Mouse (Mus musculus) embryonic facial prominence, embryonic 12.5 days (tissue): ENCODE results near the gene Srsf5. TPM values are rescaled to one million over a fixed set of nuclear protein-coding genes. Genes with fewer than 3 reads are reported as not detected.
"Not testable (repeated sequence)": the region's sequence is repeated elsewhere in the genome, so short reads cannot be mapped to it uniquely, and the experiment has no call there.

Experiments used
- ATAC-seq: fragments of 200-750 bp; cut with Nextera tagmentation; 2 replicates; pipeline ENCODE4 v1.8.0; 2017; ENCODE audit not compliant: insufficient number of reproducible peaks, insufficient read depth, low FRiP score, low TSS enrichment
- H3K27ac ChIP-seq: fragments of 300-500 bp; sonication (generic); 2 replicates; pipeline ENCODE4 v1.5.1; 2016; ENCODE audit warnings: mild to moderate bottlenecking
- H3K27me3 ChIP-seq: fragments of 300-500 bp; sonication (generic); 2 replicates; pipeline ENCODE4 v1.6.1; 2016; ENCODE audit warnings: mild to moderate bottlenecking, moderate library complexity
- H3K36me3 ChIP-seq: fragments of 300-500 bp; sonication (generic); 2 replicates; pipeline ENCODE4 v1.6.1; 2016; ENCODE audit warnings: mild to moderate bottlenecking
- H3K4me1 ChIP-seq: fragments of 300-500 bp; sonication (generic); 2 replicates; pipeline ENCODE4 v1.6.1; 2016
- H3K4me2 ChIP-seq: fragments of 300-500 bp; sonication (generic); replicated peaks from 2 replicates; pipeline ENCODE4 v1.6.1; 2016; ENCODE audit warnings: mild to moderate bottlenecking, moderate library complexity
- H3K4me3 ChIP-seq: fragments of 300-500 bp; sonication (generic); 2 replicates; pipeline ENCODE4 v1.5.1; 2016; ENCODE audit warnings: mild to moderate bottlenecking
- H3K9ac ChIP-seq: fragments of 300-500 bp; sonication (generic); 2 replicates; pipeline ENCODE4 v1.6.1; 2016; ENCODE audit warnings: mild to moderate bottlenecking, moderate library complexity
- H3K9me3 ChIP-seq: fragments of 300-500 bp; sonication (generic); 2 replicates; pipeline ENCODE4 v1.6.1; 2016; ENCODE audit warnings: mild to moderate bottlenecking, moderate library complexity
- WGBS: fragments of 180-500 bp; shearing (Covaris S2); methylation state at CpG from one replicate; pipeline ENCODE4 v1.1.7; 2016; 5-methylcytosine and 5-hydroxymethylcytosine counted together
- polyA plus RNA-seq: library from polyadenylated mRNA; unstranded; fragments of >200 nt; fragmentation: Nextera tagmentation; extraction: Ambion mirVana; gene quantifications from 2 replicates; pipeline ENCODE4 v1.2.1, GENCODE M21; 2016

Gene Srsf5
- polyA plus RNA-seq, 1 experiment from 2014 or later, result 694 TPM

DNA sequence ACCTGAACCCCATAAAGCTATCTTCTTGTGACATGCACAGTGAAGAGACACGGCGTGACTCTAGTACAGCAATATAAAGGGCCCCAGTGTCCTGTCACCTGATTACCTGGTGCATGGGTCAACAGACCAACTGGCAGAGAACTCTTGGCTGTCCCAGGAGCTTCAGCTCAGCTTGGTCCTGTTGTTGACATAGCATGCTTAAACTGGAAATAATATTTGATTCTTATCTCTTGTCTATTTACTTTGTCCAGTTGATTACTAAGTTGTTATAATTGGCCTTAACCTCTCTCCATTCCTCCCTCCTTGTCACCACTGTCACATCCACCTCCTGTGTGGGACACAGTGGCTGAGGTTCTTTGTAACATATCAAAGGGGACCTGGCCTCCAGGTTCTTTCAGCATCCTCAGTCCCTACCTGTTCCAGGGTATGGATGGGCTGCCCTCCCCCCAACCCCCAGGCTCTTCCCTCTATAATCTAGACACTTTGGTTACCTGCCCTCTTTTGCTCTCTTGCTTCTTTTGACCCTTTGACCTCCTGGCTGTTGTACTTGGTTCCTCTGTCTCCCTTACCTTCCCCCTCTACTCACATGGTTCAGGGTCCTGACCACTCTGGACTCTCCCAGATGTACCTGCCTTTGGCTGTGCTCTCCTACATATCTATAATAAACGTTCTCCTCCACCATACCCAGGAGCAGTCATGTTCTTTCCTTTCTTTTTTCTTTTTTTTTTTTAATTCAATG lies 13.7 kb upstream of the Srsf5 start:
- H3K9me3 ChIP-seq, result no peaks in the 10 kb centered on the region
- H3K27ac ChIP-seq, result no peak overlapping the region
- H3K4me1 ChIP-seq, result no peaks in the 10 kb centered on the region
- H3K27me3 ChIP-seq, result no peaks in the 10 kb centered on the region
- H3K4me2 ChIP-seq, result no peak overlapping the region
- no peak for ATAC-seq
- H3K36me3 ChIP-seq, result no peaks in the 10 kb centered on the region
- no peak overlapping the region for H3K4me3 ChIP-seq
- H3K9ac ChIP-seq, result no peak overlapping the region
- 84% methylated on average over 3 of the region's 3 CpGs for WGBS

DNA sequence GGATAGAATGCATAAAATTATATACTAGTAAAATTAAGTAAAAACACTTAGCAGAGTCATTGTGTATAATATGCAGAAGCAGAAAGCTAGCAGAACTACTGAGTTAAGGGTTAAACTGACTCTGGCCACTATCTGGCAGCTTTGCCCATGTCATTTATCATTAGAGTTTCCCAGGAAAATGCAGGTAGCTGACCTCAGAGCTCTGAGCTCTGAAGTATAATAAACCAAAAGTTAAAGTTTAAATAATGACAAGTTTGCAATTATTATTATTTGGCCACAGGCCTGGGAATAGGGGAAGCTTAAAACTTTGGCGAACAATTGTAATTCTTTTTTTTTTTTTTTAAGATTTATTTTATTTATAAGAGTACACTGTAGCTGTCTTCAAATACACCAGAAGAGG lies 12.4 kb upstream of the Srsf5 start:
- Histone ChIP-seq H3K9me3 (no peaks in the 10 kb centered on the region), H3K4me2 (no peak overlapping the region)

DNA sequence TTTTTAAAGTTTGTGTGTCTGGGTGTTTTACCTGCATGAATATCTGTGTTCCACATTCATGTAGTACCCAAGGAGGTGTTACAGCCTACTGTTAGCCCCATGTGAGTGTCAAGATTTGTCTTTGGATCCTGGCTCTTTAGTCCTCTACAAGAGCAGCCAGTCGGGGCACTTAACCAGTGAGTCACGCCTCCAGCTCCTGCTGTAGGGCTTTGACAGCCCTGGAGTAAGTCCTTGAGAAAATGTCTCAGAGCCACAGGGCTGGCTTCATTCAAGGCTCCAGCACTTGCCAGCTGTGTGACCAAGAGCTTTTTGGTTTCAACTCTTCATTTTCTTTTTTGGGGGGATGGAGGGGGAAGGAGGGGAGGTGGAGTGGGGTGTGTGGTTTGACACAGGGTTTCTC lies 8.6 kb upstream of the Srsf5 start:
- H3K36me3 ChIP-seq, result no peaks in the 10 kb centered on the region
- H3K9ac ChIP-seq, result no peak overlapping the region
- no peak overlapping the region for H3K27ac ChIP-seq
- 64% methylated on average over 2 of the region's 2 CpGs for WGBS
- H3K4me3 ChIP-seq, result no peak overlapping the region
- H3K27me3 ChIP-seq, result no peaks in the 10 kb centered on the region
- no peak for ATAC-seq
- H3K4me2 ChIP-seq, result no peak overlapping the region
- no peaks in the 10 kb centered on the region for H3K4me1 ChIP-seq
- no peaks in the 10 kb centered on the region for H3K9me3 ChIP-seq

More for the DNA sequence above, 12.4 kb upstream of the Srsf5 start:
- Histone ChIP-seq H3K4me1 (no peaks in the 10 kb centered on the region), H3K27ac (no peak overlapping the region), H3K27me3 (no peaks in the 10 kb centered on the region), H3K9ac (no peak overlapping the region), H3K36me3 (no peaks in the 10 kb centered on the region), H3K4me3 (no peak overlapping the region)
- 95% methylated on average over 1 of the region's 1 CpGs for WGBS
- ATAC-seq, result no peak

DNA sequence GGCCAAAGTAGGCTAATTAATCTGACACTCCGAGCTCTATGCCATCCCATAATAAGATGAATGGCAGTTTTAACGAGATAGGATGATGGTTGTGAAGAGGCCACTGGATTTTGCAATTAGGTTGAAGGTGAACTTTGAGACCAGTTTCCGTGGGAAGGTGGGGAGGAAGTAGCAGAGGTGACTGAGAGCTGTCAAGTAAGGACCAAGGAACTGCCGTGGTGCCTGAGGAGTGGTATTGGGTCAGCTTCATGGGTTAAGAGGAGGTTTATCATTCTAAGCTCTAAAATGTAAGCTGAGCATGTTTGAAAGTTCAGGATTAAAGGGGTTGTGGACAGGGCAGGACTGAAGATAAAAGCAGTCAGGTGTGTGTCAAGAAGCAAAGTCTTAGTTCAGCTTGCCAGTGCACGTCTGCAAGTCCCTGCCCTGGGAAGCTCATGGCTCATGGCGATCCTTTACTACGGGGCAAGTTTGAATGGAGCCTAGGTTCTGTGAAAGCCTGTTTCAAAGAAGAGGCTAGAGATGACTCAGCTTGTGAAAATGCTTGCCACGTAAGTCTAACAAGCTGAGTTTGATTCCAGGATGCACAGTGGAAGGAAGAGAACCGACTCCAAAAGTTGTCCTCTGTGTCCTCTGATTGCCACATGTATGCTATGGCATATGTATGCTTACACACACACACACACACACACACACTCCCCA lies 7.8 kb upstream of the Srsf5 start:
- 75% methylated on average over 9 of the region's 9 CpGs for WGBS
- Histone ChIP-seq H3K4me3 (no peak overlapping the region), H3K4me1 (no peaks in the 10 kb centered on the region), H3K9ac (no peak overlapping the region), H3K27me3 (no peaks in the 10 kb centered on the region), H3K4me2 (no peak overlapping the region), H3K9me3 (no peaks in the 10 kb centered on the region), H3K36me3 (no peaks in the 10 kb centered on the region), H3K27ac (no peak overlapping the region)
- ATAC-seq, result no peak

DNA sequence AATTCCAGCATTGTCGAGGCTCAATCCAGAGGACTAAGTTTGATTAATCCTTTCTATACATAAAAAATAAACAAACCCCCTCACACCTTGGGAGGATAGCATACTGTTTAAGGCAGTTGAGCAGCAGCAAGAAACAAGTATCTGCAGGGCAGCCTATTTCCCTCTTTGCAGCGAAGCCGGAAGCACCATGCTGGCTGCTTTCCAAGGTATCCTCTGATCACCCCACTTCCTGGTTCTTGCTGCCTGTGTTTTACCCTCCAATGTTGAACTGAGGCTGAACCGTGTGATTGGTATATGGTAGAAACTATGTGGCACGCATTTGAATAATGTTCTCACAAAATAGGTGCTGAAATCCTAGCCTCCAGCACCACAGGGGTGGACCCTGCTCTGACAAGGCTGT lies 6.7 kb upstream of the Srsf5 start:
- WGBS, result 60% methylated on average over 5 of the region's 5 CpGs
- H3K27ac ChIP-seq, result no peak overlapping the region
- no peaks in the 10 kb centered on the region for H3K36me3 ChIP-seq
- ATAC-seq, result no peak
- no peaks in the 10 kb centered on the region for H3K9me3 ChIP-seq
- no peaks in the 10 kb centered on the region for H3K27me3 ChIP-seq
- no peak overlapping the region for H3K4me3 ChIP-seq
- no peak overlapping the region for H3K4me2 ChIP-seq
- H3K4me1 ChIP-seq, result no peaks in the 10 kb centered on the region
- no peak overlapping the region for H3K9ac ChIP-seq

DNA sequence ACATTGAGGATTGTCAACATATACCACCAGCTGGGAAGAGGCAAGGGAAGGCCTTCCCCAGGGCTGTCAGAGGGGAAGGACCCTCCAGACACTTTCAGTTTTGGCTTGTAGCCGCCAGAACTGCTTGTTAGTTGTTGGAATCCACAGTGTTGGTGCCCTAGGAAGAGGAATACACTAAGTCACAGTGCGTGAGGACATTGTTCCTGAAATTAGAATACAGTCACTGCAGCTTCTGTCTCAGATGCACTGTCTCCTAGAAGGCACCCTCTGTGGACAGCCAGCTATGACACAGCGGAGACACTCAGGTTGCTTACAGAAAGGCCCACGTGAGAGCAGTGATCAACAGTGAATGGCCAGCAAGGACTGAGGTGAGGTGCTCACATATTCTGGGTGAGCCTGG lies 6.1 kb upstream of the Srsf5 start:
- no peaks in the 10 kb centered on the region for H3K36me3 ChIP-seq
- H3K4me1 ChIP-seq, result no peaks in the 10 kb centered on the region
- H3K27me3 ChIP-seq, result no peaks in the 10 kb centered on the region
- no peak overlapping the region for H3K4me3 ChIP-seq
- ATAC-seq, result no peak
- WGBS, result 78% methylated on average over 4 of the region's 4 CpGs
- no peak overlapping the region for H3K27ac ChIP-seq
- H3K9me3 ChIP-seq, result no peaks in the 10 kb centered on the region
- no peak overlapping the region for H3K4me2 ChIP-seq
- H3K9ac ChIP-seq, result no peak overlapping the region

DNA sequence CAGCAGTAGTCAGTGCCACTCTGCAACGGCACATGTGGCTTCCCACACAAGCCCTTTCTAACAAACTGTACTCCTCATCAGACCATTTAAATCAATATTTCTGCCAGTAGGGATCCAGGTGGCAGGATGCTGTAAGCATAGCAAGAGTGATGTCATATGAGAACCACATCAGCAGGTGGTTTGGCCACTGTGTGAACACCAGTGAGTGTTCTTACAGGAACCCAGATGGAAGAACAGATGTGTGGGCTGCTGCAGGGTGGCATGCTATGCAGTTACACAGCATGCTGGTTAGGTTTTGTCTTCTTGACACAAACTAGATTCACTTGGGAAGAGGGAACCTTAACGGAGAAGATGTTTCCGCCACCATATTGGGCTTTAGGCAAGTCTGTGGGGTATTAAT lies 3.4 kb upstream of the Srsf5 start:
- Histone ChIP-seq H3K27ac (no peak overlapping the region), H3K9me3 (no peaks in the 10 kb centered on the region), H3K4me3 (no peak overlapping the region), H3K27me3 (no peaks in the 10 kb centered on the region), H3K9ac (no peak overlapping the region), H3K4me1 (peaks cover 4% of the 10 kb centered on the region; the same call in 1 of the 2 replicates), H3K36me3 (peaks cover 2% of the 10 kb centered on the region), H3K4me2 (no peak overlapping the region)
- no peak for ATAC-seq
- 90% methylated on average over 3 of the region's 3 CpGs for WGBS

DNA sequence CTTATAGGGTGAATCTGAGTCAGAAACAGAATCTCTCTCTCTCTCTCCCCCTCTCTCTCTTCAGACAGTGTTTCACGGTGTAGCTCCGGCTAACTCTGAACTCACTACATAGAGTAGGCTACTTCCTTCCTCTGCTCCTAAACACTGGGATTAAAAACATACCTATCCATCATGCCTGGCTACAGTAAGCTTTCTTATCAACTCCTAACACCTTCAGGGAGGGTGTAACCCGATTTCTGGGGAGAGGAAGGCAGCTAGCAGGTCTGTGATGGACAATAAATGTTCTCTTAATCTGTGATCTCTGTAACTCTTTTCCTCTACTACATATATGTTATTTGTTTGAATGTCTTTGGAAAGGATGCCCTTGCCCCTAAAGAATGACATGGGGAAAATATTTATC lies 1.9 kb upstream of the Srsf5 start:
- Histone ChIP-seq H3K4me3 (no peak overlapping the region), H3K4me2 (no peak overlapping the region), H3K27me3 (no peaks in the 10 kb centered on the region), H3K9me3 (no peaks in the 10 kb centered on the region), H3K27ac (no peak overlapping the region), H3K4me1 (peaks cover 9% of the 10 kb centered on the region; the same call in 1 of the 2 replicates), H3K9ac (no peak overlapping the region), H3K36me3 (peaks cover 14% of the 10 kb centered on the region)
- no peak for ATAC-seq
- 84% methylated on average over 3 of the region's 3 CpGs for WGBS

DNA sequence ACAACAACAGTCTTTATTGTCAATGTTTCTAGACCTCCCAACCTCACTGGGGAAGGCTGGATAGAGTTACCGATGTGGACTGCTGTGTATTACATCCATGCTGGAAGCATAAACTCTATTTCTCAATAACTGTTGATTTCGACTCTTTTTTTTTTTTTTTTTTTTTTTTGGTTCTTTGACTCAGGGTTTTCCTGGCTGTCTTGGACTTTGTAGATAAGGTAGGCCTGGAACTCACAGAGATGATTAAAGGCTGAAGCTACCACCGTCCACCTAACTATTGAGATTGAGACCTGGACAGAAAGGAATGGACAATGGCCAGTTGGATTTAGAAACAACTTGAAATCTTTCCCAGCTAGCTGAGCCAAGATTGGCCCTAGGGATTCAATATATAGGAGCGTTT lies 1.1 kb upstream of the Srsf5 start:
- Histone ChIP-seq H3K4me2 (no peak overlapping the region), H3K27me3 (no peaks in the 10 kb centered on the region), H3K4me1 (peaks cover 9% of the 10 kb centered on the region; the same call in 1 of the 2 replicates), H3K9ac (no peak overlapping the region), H3K4me3 (no peak overlapping the region), H3K36me3 (peaks cover 21% of the 10 kb centered on the region), H3K27ac (no peak overlapping the region), H3K9me3 (no peaks in the 10 kb centered on the region)
- WGBS, result 93% methylated on average over 4 of the region's 4 CpGs
- ATAC-seq, result no peak

DNA sequence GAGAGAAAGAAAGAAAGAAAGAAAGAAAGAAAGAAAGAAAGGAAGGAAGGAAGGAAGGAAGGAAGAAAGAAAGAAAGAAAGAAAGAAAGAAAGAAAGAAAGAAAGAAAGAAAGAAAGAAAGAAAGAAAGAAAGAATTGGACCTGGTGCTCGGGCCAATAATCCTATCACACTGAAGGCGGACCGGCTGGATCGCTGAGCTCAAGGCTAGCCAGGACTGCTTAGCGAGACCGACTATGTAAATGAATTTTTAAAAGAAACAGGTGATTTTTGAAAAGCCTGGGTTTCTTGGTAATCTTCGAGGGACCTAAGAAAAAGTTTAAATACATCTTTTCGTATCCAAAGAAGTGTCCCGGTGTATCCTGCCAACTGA lies 356 bp upstream of the Srsf5 start:
- H3K27ac ChIP-seq, result peak overlapping the region; percentile 96; the same call in 1 of the 2 replicates
- peak overlapping the region; percentile 98 for H3K4me3 ChIP-seq
- WGBS, result 1% methylated on average over 9 of the region's 9 CpGs
- not testable (repeated sequence) for H3K4me1 ChIP-seq, ATAC-seq, H3K9me3 ChIP-seq, H3K9ac ChIP-seq, H3K27me3 ChIP-seq
- peak overlapping the region; percentile 41 for H3K4me2 ChIP-seq
- H3K36me3 ChIP-seq, result peaks cover 25% of the 10 kb centered on the region

DNA sequence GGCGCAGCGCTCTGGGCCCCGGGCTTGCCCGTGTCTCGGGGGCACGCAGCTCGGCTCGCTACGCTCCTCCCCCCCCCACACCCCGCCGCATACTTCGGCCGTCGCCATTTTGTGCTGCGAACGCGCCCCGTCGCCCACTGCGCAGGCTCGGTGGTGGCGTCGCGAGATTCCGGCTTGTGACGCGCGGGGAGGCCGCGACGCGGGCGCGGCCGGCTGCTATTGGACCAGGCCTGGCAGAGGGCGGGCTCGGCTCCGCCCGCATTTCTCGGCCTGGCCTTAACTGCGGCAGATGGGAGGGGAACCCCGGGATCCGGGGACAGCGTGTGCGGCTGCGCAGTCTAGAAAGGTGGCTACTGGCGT lies 672 bp downstream of the Srsf5 start:
- Histone ChIP-seq H3K27ac (peak overlapping the region; percentile 96), H3K4me1 (peaks cover 9% of the 10 kb centered on the region; the same call in 1 of the 2 replicates), H3K9ac (peak overlapping the region; percentile 97), H3K4me2 (peak overlapping the region; percentile 78), H3K36me3 (peaks cover 31% of the 10 kb centered on the region), H3K27me3 (no peaks in the 10 kb centered on the region), H3K9me3 (no peaks in the 10 kb centered on the region), H3K4me3 (peak overlapping the region; percentile 98)
- WGBS, result under 1% methylated on average over 47 of the region's 47 CpGs
- ATAC-seq, result peak; percentile 95

DNA sequence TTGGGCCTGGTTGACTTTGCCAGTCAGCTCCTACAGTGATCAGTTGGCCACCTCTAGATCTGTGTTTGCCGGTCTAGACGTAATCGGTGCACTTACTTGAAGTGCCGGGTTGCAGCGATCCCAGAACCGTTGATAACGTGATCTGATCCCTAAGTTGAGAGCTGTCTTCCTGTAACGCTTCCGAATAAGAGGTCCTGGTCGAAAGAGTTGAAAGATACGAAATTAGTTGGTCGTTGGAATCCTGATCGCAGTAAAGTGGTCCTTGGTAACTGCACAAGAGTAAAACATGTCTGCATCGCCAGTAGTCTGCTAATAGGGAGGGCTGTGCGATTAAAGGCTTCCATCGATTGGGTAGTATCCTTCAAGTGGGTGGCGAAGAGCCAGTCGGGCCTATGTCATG lies 2.9 kb downstream of the Srsf5 start:
- Histone ChIP-seq H3K4me2 (no peak overlapping the region), H3K9ac (no peak overlapping the region), H3K4me3 (no peak overlapping the region), H3K4me1 (peaks cover 9% of the 10 kb centered on the region; the same call in 1 of the 2 replicates), H3K9me3 (no peaks in the 10 kb centered on the region), H3K27ac (no peak overlapping the region), H3K36me3 (peaks cover 49% of the 10 kb centered on the region), H3K27me3 (no peaks in the 10 kb centered on the region)
- 93% methylated on average over 18 of the region's 18 CpGs for WGBS
- no peak for ATAC-seq
